Mouse (Mus musculus): ENCODE data around the gene Gm498. TPM values are rescaled to one million over a fixed set of nuclear protein-coding genes. Genes with fewer than 3 reads are reported as not detected.

The Gm498 gene
- total and polyA plus RNA-seq, 2 experiments from 2014 or later, result not detected

DNA sequence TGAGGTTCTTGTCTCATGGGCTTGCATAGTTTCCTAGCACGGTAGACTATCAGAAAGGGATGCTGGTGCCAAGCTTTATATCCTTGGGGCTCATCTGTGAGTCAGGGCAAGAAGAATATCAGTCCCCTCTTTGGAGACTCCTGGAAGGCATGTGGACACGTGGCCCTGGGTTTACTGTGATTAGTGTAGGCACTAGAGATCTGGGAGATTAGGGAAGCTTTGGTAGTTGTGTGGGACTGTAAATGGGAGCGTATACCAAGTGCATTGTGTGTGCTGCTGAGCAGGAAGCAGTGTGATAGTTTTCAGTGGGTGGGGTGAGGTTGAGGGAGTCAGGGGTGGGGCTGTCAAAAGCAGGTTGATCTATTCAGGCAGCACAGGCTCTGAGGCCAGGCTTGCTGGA is 31.7 kb upstream of the Gm498 start:
- ATAC-seq (ENCODE audit: low FRiP score), result no peak
- Histone ChIP-seq H3K4me2 (ENCODE audit: low read depth, low read length, poor library complexity, severe bottlenecking) (no peak overlapping the region), H3K27me3 (ENCODE audit: insufficient read depth, low read length) (no peaks in the 10 kb centered on the region), H3K9ac (replicated peaks; ENCODE audit: low read length, poor library complexity, severe bottlenecking) (no peak overlapping the region), H3K36me3 (ENCODE audit: insufficient read depth, low read length) (peaks cover 21% of the 10 kb centered on the region), H3K27ac (ENCODE audit: low read depth, low read length) (no peak overlapping the region), H3K4me1 (ENCODE audit: insufficient read depth, low read length) (peaks cover 12% of the 10 kb centered on the region), H3K9me3 (ENCODE audit: low read length) (no peaks in the 10 kb centered on the region), H3K4me3 (ENCODE audit: low read depth, low read length) (no peak overlapping the region)
- no peak for DNase-seq (ENCODE audit: low spot score)
- TF ChIP-seq CTCF (IDR thresholded peaks at IDR 0.05), result no peak
- WGBS, result 66% methylated on average over 3 of the region's 3 CpGs

GRCm38 (mm10) chr7:143837705-143838358 is 28.8 kb upstream of the Gm498 start:
- Histone ChIP-seq H3K9ac (replicated peaks; ENCODE audit: low read length, poor library complexity, severe bottlenecking) (no peak overlapping the region), H3K4me3 (ENCODE audit: low read depth, low read length) (no peak overlapping the region), H3K36me3 (ENCODE audit: insufficient read depth, low read length) (peaks cover 45% of the 10 kb centered on the region), H3K9me3 (ENCODE audit: low read length) (no peaks in the 10 kb centered on the region), H3K27me3 (ENCODE audit: insufficient read depth, low read length) (no peaks in the 10 kb centered on the region), H3K27ac (ENCODE audit: low read depth, low read length) (no peak overlapping the region), H3K4me1 (ENCODE audit: insufficient read depth, low read length) (peaks cover 5% of the 10 kb centered on the region), H3K4me2 (ENCODE audit: low read depth, low read length, poor library complexity, severe bottlenecking) (no peak overlapping the region)
- ATAC-seq (ENCODE audit: low FRiP score), result no peak
- no peak for TF ChIP-seq CTCF (IDR thresholded peaks at IDR 0.05)
- no peak for DNase-seq (ENCODE audit: low spot score)
- WGBS, result 88% methylated on average over 3 of the region's 3 CpGs

- Histone ChIP-seq H3K4me3 (ENCODE audit: low read depth, low read length) (no peak overlapping the region), H3K27me3 (ENCODE audit: insufficient read depth, low read length) (no peaks in the 10 kb centered on the region), H3K4me2 (ENCODE audit: low read depth, low read length, poor library complexity, severe bottlenecking) (no peak overlapping the region), H3K9me3 (ENCODE audit: low read length) (no peaks in the 10 kb centered on the region), H3K36me3 (ENCODE audit: insufficient read depth, low read length) (peaks cover 67% of the 10 kb centered on the region), H3K9ac (replicated peaks; ENCODE audit: low read length, poor library complexity, severe bottlenecking) (no peak overlapping the region), H3K27ac (ENCODE audit: low read depth, low read length) (no peak overlapping the region), H3K4me1 (ENCODE audit: insufficient read depth, low read length) (0 out of 2 replicates have a peak, but pooled peaks cover 3% of the 10 kb centered on the region)
- no peak for TF ChIP-seq CTCF (IDR thresholded peaks at IDR 0.05)
- no peak for ATAC-seq (ENCODE audit: low FRiP score)
- DNase-seq (ENCODE audit: low spot score), result no peak
- 97% methylated on average over 5 of the region's 5 CpGs for WGBS
Observed at GRCm38 (mm10) chr7:143840121-143840520, 26.5 kb upstream of the Gm498 start.

GRCm38 (mm10) chr7:143841301-143841700 is 25.3 kb upstream of the Gm498 start:
- no peak overlapping the region for H3K27ac ChIP-seq (ENCODE audit: low read depth, low read length)
- WGBS, result 95% methylated on average over 8 of the region's 8 CpGs
- no peaks in the 10 kb centered on the region for H3K4me1 ChIP-seq (ENCODE audit: insufficient read depth, low read length)
- H3K9me3 ChIP-seq (ENCODE audit: low read length), result no peaks in the 10 kb centered on the region
- ATAC-seq (ENCODE audit: low FRiP score) (no peak), DNase-seq (ENCODE audit: low spot score) (no peak)
- H3K4me2 ChIP-seq (ENCODE audit: low read depth, low read length, poor library complexity, severe bottlenecking), result no peak overlapping the region
- H3K9ac ChIP-seq (replicated peaks; ENCODE audit: low read length, poor library complexity, severe bottlenecking), result no peak overlapping the region
- peaks cover 79% of the 10 kb centered on the region for H3K36me3 ChIP-seq (ENCODE audit: insufficient read depth, low read length)
- TF ChIP-seq CTCF (IDR thresholded peaks at IDR 0.05), result no peak
- H3K27me3 ChIP-seq (ENCODE audit: insufficient read depth, low read length), result no peaks in the 10 kb centered on the region
- H3K4me3 ChIP-seq (ENCODE audit: low read depth, low read length), result no peak overlapping the region

DNA sequence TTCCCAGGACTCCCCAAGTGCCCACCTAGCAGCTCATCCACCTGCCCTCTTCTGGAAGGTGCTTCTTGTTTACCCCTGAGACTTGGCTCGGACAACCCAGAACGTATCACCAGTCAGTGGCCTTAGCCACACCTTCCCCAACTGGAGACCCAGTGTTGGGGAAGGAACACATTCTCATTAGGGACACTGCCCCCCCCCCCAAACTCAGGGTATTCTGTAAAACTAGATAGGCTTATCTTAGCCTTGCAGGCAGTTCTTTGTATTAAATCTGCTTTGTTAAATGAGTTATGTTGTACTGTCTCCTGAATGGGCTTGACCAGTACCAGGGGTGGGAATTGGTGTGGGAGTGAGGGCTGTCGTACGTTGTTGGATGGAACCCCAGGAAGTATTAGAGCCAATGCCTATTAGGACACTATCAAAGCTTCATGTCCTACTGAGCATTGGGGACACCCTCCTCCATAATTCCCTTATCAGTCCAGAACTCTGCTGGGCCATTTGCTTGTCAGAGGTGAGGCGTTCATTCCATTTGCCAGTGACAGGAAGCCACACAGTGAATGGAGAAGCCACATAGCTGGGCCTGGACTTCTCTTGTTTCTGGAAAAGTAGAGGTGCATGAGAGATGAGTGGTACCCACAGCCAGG is 18.4 kb upstream of the Gm498 start:
- Histone ChIP-seq H3K27me3 (ENCODE audit: insufficient read depth, low read length) (no peaks in the 10 kb centered on the region), H3K4me2 (ENCODE audit: low read depth, low read length, poor library complexity, severe bottlenecking) (no peak overlapping the region), H3K4me3 (ENCODE audit: low read depth, low read length) (no peak overlapping the region), H3K27ac (ENCODE audit: low read depth, low read length) (no peak overlapping the region), H3K4me1 (ENCODE audit: insufficient read depth, low read length) (no peaks in the 10 kb centered on the region), H3K9ac (replicated peaks; ENCODE audit: low read length, poor library complexity, severe bottlenecking) (no peak overlapping the region), H3K9me3 (ENCODE audit: low read length) (no peaks in the 10 kb centered on the region), H3K36me3 (ENCODE audit: insufficient read depth, low read length) (peaks cover 53% of the 10 kb centered on the region)
- no peak for TF ChIP-seq CTCF (IDR thresholded peaks at IDR 0.05)
- no peak for DNase-seq (ENCODE audit: low spot score)
- no peak for ATAC-seq (ENCODE audit: low FRiP score)
- 85% methylated on average over 5 of the region's 5 CpGs for WGBS

DNA sequence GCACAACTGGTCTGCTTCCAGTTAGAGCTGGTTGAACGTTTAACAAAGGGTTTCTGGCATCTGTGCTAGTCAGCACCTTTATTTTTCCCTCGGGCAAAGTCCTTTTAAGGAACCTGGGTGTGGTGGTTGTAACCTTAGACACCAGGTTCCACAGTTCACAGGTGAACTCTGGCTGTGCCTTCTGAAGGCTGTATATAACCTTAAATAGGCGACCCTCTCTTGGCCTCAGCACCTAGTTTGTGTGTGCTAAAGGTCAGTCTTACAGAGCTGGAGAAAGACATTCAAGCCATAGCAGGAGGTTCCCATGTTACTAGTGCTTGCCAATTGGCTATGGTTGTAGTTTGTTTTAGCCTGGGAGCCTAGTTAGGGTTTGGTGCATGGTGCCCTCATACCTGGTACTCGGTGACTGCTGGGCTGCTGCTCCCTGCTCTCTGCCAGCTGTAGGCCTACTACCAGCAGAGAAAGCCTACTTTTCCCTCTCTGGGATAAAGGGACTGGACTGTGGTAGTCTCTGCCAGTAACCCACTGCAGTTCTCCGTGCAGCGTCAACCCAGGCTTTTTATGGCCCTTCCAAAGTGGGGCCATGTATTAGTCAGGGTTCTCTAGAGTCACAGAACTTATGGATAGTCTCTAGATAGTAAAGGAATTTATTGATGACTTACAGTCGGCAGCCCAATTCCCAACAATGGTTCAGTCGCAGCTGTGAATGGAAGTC is 17.7 kb upstream of the Gm498 start:
- Histone ChIP-seq H3K36me3 (ENCODE audit: insufficient read depth, low read length) (peaks cover 46% of the 10 kb centered on the region), H3K9ac (replicated peaks; ENCODE audit: low read length, poor library complexity, severe bottlenecking) (no peak overlapping the region), H3K4me1 (ENCODE audit: insufficient read depth, low read length) (no peaks in the 10 kb centered on the region), H3K4me3 (ENCODE audit: low read depth, low read length) (no peak overlapping the region), H3K9me3 (ENCODE audit: low read length) (no peaks in the 10 kb centered on the region), H3K27ac (ENCODE audit: low read depth, low read length) (no peak overlapping the region), H3K4me2 (ENCODE audit: low read depth, low read length, poor library complexity, severe bottlenecking) (no peak overlapping the region), H3K27me3 (ENCODE audit: insufficient read depth, low read length) (no peaks in the 10 kb centered on the region)
- no peak for TF ChIP-seq CTCF (IDR thresholded peaks at IDR 0.05)
- no peak for ATAC-seq (ENCODE audit: low FRiP score)
- 93% methylated on average over 6 of the region's 8 CpGs for WGBS
- DNase-seq (ENCODE audit: low spot score), result no peak
